Mouse (Mus musculus): ENCODE measurements around the gene Avpr1b. TPM values are rescaled to one million over a fixed set of nuclear protein-coding genes. Genes with fewer than 3 reads are reported as not detected.
A peak's percentile ranks its signal among the peaks of the same experiment; 100 is the strongest.
"Not testable (repeated sequence)": the region's sequence is repeated elsewhere in the genome, so short reads cannot be mapped to it uniquely, and the experiment has no call there.

Avpr1b gene
- polyA plus RNA-seq (2021): not detected

GRCm38 (mm10) chr1:131598905-131599304 lies at the start of gene Avpr1b:
TSS of gene Avpr1b (plus strand) at chr1:131599239.
- DNase-seq (ENCODE audit: low read depth, low spot score): no peak
- no peak for TF ChIP-seq CTCF (IDR thresholded peaks at IDR 0.05)
- ChIA-PET POLR2A (no interaction called here), CTCF (interaction anchor here (1.4 kb wide), 1 partner anchor 14 kb away, joined by 3 read pairs; no protein-coding TSS in a partner anchor)
- H3K27me3 ChIP-seq: peaks cover 32% of the 10 kb centered on the region
- in situ Hi-C loops (cut with MboI; ENCODE audit: low pct_unique_long_range_greater_than_20kb): no loop called here
- no peak for ATAC-seq

- POLR2A ChIA-PET: no interaction called here
- DNase-seq (ENCODE audit: low read depth, low spot score): no peak
- no peak for TF ChIP-seq CTCF (IDR thresholded peaks at IDR 0.05)
- H3K27me3 ChIP-seq: no peaks in the 10 kb centered on the region
- no peak for ATAC-seq
- CTCF ChIA-PET: interaction anchor here (0.8 kb wide), 1 partner anchor 261 kb away, joined by 3 read pairs; no protein-coding TSS in a partner anchor
- in situ Hi-C loops (cut with MboI; ENCODE audit: low pct_unique_long_range_greater_than_20kb): loop anchor here (5.0 kb wide), 1 partner anchor 260 kb away; no protein-coding TSS in a partner anchor
Observed at GRCm38 (mm10) chr1:131551956-131552355, 47.1 kb upstream of the Avpr1b start.

- ChIA-PET CTCF (no interaction called here), POLR2A (no interaction called here)
- no peak for TF ChIP-seq CTCF (IDR thresholded peaks at IDR 0.05)
- no peaks in the 10 kb centered on the region for H3K27me3 ChIP-seq
- in situ Hi-C loops (cut with MboI; ENCODE audit: low pct_unique_long_range_greater_than_20kb): loop anchor here (5.0 kb wide), 1 partner anchor 261 kb away; no protein-coding TSS in a partner anchor
- no peak for DNase-seq (ENCODE audit: low read depth, low spot score)
- ATAC-seq: no peak
Observed at GRCm38 (mm10) chr1:131553428-131553827, 45.6 kb upstream of the Avpr1b start.

GRCm38 (mm10) chr1:131555042-131555812 lies 43.8 kb upstream of the Avpr1b start:
- ATAC-seq: peak; percentile 84
- ChIA-PET POLR2A (no interaction called here), CTCF (interaction anchor here (0.6 to 2.7 kb wide), 18 partner anchors 9 to 424 kb away, joined by 3 to 31 read pairs (median 3); no protein-coding TSS in a partner anchor)
- in situ Hi-C loops (cut with MboI; ENCODE audit: low pct_unique_long_range_greater_than_20kb): no loop called here
- H3K27me3 ChIP-seq: no peaks in the 10 kb centered on the region
- peak; percentile 90 for TF ChIP-seq CTCF (IDR thresholded peaks at IDR 0.05)
- DNase-seq (ENCODE audit: low read depth, low spot score): no peak

GRCm38 (mm10) chr1:131560500-131560899 lies 38.5 kb upstream of the Avpr1b start:
- CTCF ChIA-PET: interaction anchor here (2.9 kb wide), 1 partner anchor 269 kb away, joined by 11 read pairs; no protein-coding TSS in a partner anchor
- POLR2A ChIA-PET: no interaction called here
- no peaks in the 10 kb centered on the region for H3K27me3 ChIP-seq
- ATAC-seq (no peak), DNase-seq (ENCODE audit: low read depth, low spot score) (no peak)
- TF ChIP-seq CTCF (IDR thresholded peaks at IDR 0.05): no peak
- in situ Hi-C loops (cut with MboI; ENCODE audit: low pct_unique_long_range_greater_than_20kb): no loop called here

GRCm38 (mm10) chr1:131562081-131562480 lies 37.0 kb upstream of the Avpr1b start:
- TF ChIP-seq CTCF (IDR thresholded peaks at IDR 0.05): no peak
- H3K27me3 ChIP-seq: no peaks in the 10 kb centered on the region
- CTCF ChIA-PET: no interaction called here
- DNase-seq (ENCODE audit: low read depth, low spot score) (no peak), ATAC-seq (no peak)
- in situ Hi-C loops (cut with MboI; ENCODE audit: low pct_unique_long_range_greater_than_20kb): no loop called here
- POLR2A ChIA-PET: no interaction called here

GRCm38 (mm10) chr1:131566056-131566455 lies 33.0 kb upstream of the Avpr1b start:
- CTCF ChIA-PET; in situ Hi-C loops (cut with MboI; ENCODE audit: low pct_unique_long_range_greater_than_20kb); DNase-seq (ENCODE audit: low read depth, low spot score); POLR2A ChIA-PET; H3K27me3 ChIP-seq; ATAC-seq: not testable (repeated sequence)
- TF ChIP-seq CTCF (IDR thresholded peaks at IDR 0.05): peak; percentile 22

GRCm38 (mm10) chr1:131569721-131570120 lies 29.3 kb upstream of the Avpr1b start:
- ATAC-seq (no peak), DNase-seq (ENCODE audit: low read depth, low spot score) (no peak)
- CTCF ChIA-PET: no interaction called here
- no peak for TF ChIP-seq CTCF (IDR thresholded peaks at IDR 0.05)
- peaks cover 13% of the 10 kb centered on the region for H3K27me3 ChIP-seq
- in situ Hi-C loops (cut with MboI; ENCODE audit: low pct_unique_long_range_greater_than_20kb): no loop called here
- POLR2A ChIA-PET: no interaction called here

- no peak for ATAC-seq
Observed at GRCm38 (mm10) chr1:131570391-131570790, 28.6 kb upstream of the Avpr1b start.

GRCm38 (mm10) chr1:131573721-131574120 lies 25.3 kb upstream of the Avpr1b start:
- POLR2A ChIA-PET: no interaction called here
- in situ Hi-C loops (cut with MboI; ENCODE audit: low pct_unique_long_range_greater_than_20kb): no loop called here
- peaks cover 20% of the 10 kb centered on the region for H3K27me3 ChIP-seq
- ATAC-seq (peak; percentile 74), DNase-seq (ENCODE audit: low read depth, low spot score) (no peak)
- no peak for TF ChIP-seq CTCF (IDR thresholded peaks at IDR 0.05)
- CTCF ChIA-PET: no interaction called here

More at GRCm38 (mm10) chr1:131570391-131570790, 28.6 kb upstream of the Avpr1b start:
- no peak for DNase-seq (ENCODE audit: low read depth, low spot score)
- peaks cover 13% of the 10 kb centered on the region for H3K27me3 ChIP-seq
- ChIA-PET POLR2A (no interaction called here), CTCF (no interaction called here)
- in situ Hi-C loops (cut with MboI; ENCODE audit: low pct_unique_long_range_greater_than_20kb): no loop called here
- no peak for TF ChIP-seq CTCF (IDR thresholded peaks at IDR 0.05)

GRCm38 (mm10) chr1:131578943-131579680 lies 19.9 kb upstream of the Avpr1b start:
- TF ChIP-seq CTCF (IDR thresholded peaks at IDR 0.05): no peak
- POLR2A ChIA-PET: no interaction called here
- peaks cover 7% of the 10 kb centered on the region for H3K27me3 ChIP-seq
- DNase-seq (ENCODE audit: low read depth, low spot score): no peak
- no peak for ATAC-seq
- CTCF ChIA-PET: no interaction called here
- in situ Hi-C loops (cut with MboI; ENCODE audit: low pct_unique_long_range_greater_than_20kb): no loop called here
